Mouse (Mus musculus) ES-CJ7 (cell line): ENCODE measurements around the gene Fam104a.

ENCODE experiments used
- DNase-seq: peaks from one replicate; pipeline ENCODE4 v3.0.0; 2011; ENCODE audit warnings: low read depth, low spot score

The Fam104a gene

DNA sequence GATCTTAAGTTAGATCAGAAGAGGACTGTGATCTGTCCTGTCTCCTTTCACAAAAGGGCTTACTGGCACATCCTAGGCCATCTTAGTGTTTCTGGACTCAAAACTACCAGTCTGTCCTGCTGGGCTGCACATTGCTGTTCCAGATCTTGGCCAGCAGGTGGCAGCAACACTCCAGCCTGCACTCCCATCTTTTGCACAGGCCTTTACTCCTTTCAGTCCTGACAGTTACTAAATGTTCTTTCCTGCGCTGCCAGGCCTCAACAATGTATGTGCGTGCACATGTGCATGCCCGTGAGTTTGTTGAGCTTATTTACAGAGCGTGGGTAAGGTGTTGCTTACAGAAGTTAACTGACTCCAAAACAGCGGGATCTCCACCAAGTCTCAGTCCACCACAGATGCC, 19.8 kb upstream of the Fam104a start:
- peak; percentile 74 for DNase-seq

DNA sequence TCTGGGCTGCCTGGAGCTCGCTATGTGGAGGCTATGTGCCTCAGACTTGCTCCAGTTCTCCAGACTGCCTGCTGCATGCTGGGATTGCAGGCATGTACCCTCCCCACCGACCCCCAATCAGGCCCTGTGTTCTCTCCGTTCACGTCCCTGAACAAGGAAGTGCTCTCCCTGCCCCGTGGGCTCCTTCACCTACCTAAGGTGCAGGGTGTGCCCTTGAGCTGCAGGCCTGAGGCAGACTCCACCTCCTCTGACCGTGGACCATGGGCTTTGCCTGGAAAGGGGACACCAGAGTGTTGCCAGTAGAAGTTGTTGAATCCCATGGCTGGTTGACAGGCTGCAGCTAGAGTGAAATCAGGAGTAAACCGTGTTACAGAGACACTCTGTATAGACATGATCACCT, 15.7 kb upstream of the Fam104a start:
- DNase-seq, result peak; percentile 48

DNA sequence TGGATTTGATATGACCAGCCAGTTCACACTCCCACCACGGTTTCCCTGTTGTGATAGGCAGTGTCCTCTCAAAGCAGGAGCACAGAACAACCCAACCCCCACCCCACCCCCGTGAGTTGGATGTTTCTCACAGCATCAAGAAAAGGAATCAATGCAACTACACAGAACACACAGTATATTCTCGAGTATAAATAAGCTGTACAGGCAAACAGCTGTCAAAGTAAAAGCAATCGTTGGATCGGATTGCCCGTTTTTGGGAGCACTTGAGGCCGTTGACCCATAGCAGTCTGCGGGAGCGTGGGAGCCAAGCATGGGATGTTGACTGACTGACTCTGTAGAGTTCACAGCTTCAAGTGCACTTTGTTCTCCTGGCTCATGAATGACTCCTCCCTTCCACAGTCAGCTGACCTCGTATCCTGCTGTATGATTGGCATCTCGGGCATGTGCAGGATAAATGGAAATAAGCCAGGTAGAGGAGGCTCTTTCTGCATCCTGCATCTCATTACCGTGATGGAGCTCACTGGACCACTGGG, 14.1 kb upstream of the Fam104a start:
- DNase-seq, result no peak

DNA sequence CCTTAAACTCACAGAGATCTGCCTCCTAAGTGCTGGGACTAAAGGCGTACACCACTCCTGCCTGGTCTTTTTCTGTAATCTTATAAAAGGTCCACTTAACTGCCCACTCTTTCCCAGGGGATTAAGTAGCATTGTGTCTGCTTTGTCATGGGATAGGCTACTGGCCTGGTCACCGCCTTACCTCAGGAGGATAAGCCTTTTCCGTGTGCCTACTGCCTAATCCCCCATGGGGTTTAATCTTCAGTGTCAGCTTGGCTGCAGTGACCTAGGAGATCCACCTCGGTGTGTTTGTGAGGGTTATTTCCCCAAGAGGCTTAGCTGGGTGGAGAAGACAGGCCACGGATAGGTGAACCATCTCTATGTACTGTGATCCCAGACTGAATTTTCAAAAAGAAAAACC, 13.6 kb upstream of the Fam104a start:
- DNase-seq, result no peak

DNA sequence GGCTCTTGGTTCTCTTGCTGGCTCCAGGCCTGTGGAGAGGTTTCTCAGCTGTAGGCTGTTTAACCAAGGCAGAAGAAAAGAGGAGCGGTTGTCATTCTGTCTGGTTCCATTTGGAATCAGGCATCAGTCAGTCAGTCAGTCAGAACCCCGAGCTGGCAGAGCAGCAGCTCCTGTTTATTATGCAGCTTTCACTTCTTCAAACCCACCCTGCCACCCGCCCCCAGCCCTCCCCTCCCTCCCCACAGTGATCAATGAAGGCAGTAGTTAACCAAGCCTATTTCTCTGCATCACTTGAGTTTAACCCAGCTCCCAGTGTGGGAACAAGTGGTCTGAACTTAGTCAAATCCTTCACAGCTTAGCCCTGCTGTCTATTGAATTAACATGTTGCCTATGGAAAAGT, 7.9 kb upstream of the Fam104a start:
- no peak for DNase-seq

DNA sequence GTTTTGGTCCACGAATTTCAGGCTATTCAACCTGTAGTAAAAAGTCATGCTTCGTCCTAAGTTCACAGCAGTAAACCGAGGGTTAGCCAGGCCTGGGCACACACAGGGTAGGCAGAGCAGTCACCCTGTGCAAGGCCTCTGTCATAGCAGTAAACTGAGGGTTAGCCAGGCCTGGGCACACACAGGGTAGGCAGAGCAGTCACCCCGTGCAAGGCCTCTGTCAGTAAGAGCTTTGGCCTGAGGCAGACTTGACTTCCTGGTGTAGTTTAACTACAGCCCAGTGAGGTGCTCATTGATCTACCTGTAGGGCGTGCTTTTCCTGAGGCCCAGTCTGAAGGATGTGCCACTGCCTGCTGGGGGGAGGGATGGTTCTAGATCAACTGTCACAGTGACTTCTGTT, 7.4 kb upstream of the Fam104a start:
- no peak for DNase-seq

DNA sequence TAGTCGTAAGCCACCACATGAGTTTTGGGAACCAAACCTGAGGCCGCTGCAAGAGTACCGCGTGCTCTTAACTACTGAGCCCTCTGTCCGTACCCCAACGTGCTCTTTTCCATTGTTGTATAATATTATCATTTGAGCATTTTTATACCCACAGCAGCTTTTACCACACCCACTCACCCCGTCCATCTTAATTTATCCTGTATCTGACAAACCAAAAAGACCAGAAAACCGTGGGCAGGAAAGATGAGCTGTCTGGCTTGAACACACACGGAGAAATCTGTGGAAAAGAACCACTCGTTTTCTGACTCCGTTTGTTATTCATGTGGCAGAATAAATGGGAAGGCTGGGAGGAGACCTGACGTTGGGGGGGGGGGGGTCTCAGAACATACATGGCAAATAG, 6.6 kb upstream of the Fam104a start:
- no peak for DNase-seq

DNA sequence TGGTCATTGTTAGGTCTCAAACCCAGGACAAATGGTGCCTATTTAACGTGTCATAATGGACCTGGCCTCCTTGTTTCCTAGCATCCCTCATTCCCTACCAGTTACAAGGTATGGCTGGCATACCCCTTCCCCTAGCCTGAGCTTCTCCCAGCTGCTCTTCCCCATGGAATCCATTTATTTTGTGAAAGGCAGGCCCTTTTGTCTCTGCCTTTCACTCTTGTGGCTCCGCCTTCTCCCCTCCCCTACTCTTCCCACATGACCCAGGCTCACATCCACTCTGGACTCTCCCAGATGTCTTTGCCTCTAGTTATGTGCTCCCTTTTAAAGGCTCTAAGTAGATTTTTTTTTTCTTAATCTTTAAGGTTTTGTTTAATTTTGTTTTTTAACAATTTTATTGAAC, 3.1 kb upstream of the Fam104a start:
- peak; percentile 58 for DNase-seq

DNA sequence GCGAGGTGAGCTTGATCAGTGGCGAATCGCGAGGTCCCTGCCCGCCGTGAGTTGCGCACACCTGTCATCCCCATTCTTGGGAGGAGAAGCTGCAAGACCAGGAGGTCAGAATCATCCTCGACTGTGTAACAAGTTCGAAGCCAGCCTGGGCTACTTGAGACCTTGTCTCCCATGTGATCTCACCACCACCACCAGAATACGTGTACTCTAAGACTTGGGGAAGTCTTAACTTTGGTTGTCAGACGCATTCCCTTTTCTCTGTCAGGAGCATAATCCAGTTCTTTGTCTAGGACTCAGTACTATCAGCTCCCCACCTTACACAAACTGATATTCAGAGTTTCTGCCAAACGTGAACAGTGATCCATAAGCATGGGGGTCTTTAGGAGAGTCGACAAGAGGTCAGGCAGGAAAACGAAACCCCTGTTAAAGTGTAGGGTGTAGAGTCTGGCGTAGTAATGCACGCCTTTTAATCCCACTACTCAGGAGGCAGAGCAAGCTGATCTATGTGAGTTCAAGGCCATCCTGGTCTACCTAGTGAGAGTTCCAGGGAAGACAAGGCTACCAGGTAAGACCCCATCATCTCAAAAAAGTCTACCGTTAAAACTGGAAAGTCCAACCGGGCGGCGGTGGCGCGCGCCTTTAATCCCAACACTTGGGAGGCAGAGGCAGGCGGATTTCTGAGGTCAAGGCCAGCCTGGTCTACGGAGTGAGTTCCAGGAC, 912 bp upstream of the Fam104a start:
- no peak for DNase-seq

DNA sequence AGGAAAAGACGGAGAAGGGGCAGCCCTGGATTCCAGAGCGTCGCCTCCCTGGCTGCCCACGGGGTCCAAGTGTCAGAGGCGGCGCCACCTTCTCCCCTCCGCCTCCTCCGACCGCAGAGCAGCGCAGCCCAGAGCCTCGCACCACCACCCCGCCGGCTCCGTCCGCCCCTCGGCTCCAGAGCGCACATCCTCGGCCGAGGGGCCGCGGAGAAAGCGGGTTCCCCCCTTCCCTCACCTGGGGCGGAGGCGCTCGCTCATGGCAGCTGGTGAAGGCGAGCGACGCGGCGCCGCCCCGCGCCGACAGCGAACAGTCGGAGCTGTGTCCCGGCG, 363 bp downstream of the Fam104a start:
- no peak for DNase-seq

DNA sequence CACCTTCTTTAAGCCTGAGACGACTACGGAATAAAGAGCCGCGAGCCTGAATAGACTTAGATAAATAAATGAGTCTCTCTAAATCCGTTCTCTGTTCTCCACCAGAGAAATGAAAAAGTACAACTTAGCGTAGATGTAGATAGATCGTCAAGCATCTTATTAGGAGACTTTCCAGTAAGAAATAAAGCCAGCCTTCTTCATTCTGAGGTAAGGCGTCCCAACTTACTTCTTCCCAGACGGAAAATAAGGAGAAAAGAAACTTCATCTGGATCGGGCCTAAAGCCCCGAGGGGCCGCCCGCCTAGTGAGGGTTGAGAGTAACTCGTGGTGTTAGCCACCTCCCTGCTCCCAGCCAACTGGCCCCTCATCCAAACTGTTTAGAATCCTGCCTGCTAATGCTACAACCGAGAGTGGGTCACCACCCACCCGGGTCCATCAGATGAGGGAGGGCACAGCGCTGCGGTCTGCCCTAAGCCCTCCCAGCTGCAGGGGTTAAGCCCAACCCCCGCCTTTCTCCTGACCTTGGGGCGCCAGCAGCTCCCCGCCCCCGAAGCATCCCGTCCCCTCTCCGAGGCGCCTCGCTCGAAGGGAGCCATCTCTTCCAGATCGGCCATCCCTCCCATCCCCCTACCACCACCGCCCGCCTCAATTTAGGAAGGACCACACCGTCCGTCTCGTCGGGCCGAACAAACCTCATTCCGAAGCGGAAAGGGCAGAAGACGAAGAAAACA, 893 bp downstream of the Fam104a start:
- peak; percentile 70 for DNase-seq

DNA sequence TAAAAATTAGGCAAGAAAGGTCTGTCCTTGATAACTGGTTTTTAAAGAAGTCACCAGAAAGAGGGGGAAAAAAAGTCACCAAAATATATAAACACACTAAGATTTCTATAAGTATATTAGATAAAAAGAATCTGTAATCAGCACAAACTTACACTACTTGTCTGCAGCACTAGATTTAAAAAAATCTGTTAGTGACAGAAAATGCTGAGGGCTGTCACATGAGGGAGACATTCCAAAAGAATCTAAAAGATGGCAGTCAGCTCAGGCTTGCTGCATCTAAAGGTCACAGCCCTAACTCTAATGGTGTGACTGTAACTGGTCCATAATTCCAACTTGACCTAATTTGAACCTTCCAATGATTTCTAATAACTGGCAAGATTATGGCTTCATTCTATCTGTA, 2.0 kb downstream of the Fam104a start:
- DNase-seq, result no peak

DNA sequence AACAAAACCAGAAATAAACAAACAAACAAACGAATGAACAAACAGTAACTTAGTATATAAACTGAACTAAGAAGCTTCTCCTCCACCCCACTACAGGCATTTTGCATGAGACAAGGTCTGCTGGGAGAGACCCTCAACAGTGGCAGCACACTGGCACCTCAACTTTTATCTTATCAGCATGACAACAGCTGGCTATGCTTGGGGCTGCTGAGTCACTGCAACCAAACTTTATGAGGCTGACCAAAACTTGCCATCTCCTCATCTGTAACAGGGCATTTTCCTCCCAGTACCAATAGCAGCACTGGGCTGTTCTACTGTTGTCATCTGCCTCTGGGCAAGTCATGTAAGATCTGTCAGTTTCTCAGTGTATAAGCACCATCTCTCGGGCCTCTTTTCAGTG, 3.0 kb downstream of the Fam104a start:
- no peak for DNase-seq

DNA sequence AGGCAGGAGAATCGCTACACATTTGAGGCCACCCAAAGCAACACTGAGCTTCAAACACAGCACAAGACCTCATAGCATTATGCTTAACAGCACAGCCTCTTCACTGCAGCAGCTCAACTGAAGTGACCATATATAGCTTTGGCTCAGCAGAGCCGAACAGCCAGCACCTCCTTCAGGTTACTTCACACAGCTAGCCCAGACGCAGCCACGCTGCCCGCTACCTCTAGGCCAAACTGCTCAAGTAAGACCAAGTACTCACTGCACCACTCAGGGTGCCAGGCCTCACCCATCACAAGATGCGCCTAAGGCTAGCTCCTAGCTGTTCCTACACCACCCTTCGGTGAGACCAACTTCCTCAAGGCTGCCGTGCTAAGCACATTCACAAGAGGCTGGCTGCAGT, 5.6 kb downstream of the Fam104a start:
- no peak for DNase-seq

DNA sequence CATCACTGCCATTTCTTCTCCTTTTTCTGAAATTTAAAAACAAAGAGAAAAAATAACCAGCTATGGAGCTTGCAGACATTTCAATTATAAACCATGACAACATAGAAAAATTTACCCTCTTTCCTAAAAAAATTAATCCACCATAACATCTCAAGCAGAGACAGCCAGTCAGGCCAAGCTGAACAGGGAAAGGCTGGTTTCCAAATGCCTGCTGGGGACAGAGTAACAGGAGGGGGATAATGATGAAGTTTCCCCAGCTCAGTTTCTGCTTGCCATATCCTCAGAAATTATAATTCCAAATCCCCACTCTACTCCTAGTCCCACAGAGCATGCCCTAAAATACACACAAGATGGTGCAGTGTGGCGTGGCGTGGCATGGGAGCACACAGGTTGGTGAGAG, 6.6 kb downstream of the Fam104a start:
- DNase-seq, result no peak

DNA sequence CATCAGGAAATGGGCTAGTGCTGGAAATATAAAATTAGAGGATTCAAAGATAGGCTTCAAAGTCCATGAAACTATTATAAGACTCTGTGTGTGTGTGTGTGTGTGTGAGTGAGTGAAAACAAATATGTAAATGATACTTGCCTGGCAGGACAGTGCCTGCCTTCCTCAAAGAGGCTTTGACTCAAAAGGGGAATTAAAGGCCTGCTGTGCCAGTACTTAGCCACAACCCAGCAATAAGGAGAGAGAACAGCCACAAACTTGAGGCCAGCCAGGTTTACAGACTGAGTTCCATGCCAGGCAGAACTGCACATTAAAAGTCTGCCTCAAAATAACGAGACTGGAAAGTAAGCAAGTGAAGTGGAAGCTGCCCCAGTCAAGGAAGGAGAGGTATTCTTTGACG, 7.1 kb downstream of the Fam104a start:
- no peak for DNase-seq

DNA sequence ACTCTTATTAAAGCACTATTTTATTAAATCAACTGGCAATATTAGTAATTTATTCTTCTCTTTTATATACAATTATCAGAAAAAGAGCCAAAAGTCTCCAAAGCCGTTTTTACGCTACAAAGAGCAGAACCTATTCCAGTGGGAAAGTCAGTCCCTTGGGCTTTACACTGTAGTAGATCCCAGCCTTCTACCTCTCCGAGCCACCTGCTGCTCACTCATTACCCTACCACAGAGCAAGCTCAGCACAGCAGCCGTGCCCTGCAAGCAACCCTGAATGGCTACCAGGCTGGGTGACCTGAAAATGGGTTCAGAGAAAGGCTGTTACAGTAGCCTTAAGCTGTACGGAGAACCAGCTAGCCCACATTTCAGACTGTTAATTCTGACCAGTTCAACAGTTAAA, 9.4 kb downstream of the Fam104a start:
- DNase-seq, result no peak

DNA sequence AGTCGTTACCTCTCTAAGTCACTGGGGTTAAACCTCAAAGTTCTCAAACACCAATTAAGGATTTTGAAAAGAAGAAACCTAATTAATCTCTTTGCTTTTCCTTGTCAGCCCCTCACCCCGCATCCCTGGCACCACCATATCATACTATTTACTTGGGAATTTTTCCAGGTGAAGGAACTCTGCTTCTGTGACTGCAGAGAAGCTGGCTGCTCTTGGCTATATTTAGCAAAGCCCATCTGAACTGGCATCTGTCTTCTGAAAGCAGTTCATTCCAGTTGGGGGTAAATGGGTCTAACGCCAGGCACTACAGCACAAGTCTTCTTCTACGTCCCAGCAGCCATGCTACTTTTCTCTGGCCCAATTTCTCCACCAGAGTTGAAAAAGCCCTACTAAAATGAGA, 10.3 kb downstream of the Fam104a start:
- DNase-seq, result no peak

DNA sequence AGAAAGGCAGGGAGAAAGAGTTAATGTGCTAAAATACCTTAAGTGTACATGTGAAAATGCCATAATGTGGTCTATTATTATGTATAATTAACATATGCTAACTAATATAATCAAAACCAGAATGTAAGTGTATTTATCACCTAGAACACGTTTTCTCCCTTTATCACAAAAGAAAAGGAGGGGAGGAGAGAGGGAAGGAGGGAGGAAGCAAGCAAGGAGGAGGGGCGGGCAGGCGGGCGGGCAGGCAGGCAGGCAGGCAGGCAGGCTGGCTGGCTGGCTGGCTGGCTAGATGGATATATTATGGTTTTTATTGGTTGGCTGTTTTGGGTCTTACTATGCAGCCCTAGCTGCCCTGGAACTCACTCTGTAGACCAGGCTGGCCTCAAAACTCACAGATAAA, 14.2 kb downstream of the Fam104a start:
- DNase-seq, result no peak

DNA sequence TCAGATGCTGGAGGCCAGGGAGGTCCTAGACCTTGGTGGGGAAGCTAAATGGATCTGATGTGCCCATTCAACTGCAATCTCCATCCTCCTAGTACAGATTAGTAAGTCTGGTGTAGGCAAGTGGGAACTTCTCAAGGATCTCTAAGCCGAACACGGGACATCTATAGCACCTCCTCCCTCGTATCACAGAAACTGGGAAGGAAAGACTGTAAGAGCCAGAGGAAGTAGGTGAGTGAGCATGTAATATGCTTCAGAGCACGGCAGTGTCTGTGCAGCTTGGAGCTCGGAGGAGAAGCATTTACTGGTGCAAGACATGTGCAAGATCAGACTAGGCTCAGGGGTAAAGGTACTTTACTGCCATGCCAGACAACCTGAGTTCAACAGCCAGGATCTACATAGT, 15.1 kb downstream of the Fam104a start:
- no peak for DNase-seq

DNA sequence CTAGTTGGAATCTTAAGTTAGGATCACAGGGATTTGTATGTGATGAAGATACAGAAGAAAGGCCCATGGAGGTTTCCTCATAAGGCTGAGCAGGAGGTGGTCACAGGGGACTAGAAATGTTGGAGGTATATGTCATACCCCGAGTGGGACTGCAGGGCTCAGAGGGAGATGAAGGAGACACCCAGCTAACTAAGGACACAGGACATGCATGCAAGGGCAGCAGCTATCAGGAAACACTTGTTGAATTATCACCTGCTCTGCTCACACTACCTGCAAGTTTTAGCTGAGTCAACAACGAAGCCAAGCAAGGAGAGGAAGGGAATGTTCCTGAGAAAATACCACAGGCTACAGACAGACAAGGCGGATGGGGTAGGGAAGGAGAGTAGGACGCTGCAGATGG, 16.3 kb downstream of the Fam104a start:
- DNase-seq, result no peak

DNA sequence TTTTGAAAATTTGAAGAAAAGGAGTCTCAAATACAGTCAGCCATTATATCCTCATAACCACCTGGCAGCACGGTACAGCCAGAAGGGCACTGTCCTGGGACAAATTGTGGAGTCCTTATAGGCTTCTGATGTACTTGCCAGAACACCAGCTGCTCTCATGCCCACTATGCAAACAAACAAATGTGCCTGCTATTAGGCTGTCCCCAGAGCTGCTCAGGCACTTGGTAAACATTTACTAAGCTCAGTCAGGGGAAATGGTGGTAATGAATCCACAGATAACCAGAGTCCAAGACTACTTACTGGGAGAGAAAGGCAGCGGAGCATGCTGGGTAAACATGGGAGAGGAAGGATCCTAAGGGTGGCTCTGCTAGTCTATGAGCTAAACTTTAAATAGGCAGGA, 16.8 kb downstream of the Fam104a start:
- DNase-seq, result no peak

DNA sequence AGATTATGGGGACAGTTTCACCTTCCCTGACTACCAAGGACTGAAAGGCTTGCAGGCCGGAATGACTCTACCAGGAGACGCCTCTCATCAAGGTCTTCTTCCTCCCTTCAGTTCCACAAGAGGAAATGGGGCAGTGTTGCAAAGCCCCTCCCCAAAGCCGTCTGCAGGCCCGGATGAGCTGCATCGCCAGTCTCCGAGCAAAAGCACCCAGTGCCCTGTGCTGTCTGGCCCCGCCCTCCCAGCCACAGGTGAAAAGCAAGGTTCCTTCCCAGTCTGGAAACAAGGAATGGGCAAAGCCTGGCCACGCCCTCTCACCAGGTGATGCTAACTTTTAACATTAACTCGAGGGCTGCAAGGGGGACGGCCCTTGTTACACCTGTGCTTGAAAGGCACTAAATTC, 17.3 kb downstream of the Fam104a start:
- DNase-seq, result peak; percentile 74

DNA sequence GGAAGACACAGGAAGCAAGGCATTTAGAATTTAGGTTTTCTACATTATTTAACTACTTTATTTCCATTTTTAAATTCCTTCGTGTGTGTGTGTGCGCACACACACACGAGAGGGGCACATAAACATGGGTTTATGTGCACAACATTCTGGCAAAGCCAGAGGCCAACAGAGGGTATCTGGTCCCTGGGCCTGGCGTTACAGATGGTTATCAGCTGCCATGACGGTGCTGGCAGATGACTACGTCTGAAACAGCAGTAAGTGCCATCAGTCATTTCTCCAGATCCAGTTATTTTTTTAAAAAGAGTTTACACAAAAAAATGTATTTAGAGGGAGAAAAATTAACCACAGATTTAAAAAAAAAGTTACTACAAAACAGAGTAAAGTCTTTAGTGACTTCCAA, 17.8 kb downstream of the Fam104a start:
- DNase-seq, result no peak
